Mouse (Mus musculus) adrenal gland, postnatal 4 days (tissue): ENCODE results near the gene Pkn1. TPM values are rescaled to one million over a fixed set of nuclear protein-coding genes. Genes with fewer than 3 reads are reported as not detected.

Experiments used
- DNase-seq, 2 experiments: peaks; one replicate each; pipeline ENCODE4 v3.0.0; 2021 to 2022; ENCODE audit warnings: low spot score in 2 of 2, mixed read lengths in 2 of 2
- long read RNA-seq, 2 experiments: library from polyadenylated mRNA; stranded (forward); transcript quantifications; one replicate each; pipeline ENCODE4 v2.0.0; 2021
- total RNA-seq, 2 experiments: library from RNA; stranded (reverse); gene quantifications; 2 replicates each; pipeline ENCODE4 v1.2.3; 2021

The Pkn1 gene
- 100 to 1,000 TPM; 115 to 120 TPM for total RNA-seq
- long read RNA-seq, experiment 1, full-length matches to known transcripts: 76 of 107 reads
- long read RNA-seq, experiment 1, partial matches to known transcripts: 15 of 107 reads
- long read RNA-seq, experiment 1, other reads (novel, unspliced or antisense): 16 of 107 reads
- long read RNA-seq, experiment 2, full-length matches to known transcripts: 109 of 176 reads
- long read RNA-seq, experiment 2, partial matches to known transcripts: 34 of 176 reads
- long read RNA-seq, experiment 2, other reads (novel, unspliced or antisense): 33 of 176 reads

DNA sequence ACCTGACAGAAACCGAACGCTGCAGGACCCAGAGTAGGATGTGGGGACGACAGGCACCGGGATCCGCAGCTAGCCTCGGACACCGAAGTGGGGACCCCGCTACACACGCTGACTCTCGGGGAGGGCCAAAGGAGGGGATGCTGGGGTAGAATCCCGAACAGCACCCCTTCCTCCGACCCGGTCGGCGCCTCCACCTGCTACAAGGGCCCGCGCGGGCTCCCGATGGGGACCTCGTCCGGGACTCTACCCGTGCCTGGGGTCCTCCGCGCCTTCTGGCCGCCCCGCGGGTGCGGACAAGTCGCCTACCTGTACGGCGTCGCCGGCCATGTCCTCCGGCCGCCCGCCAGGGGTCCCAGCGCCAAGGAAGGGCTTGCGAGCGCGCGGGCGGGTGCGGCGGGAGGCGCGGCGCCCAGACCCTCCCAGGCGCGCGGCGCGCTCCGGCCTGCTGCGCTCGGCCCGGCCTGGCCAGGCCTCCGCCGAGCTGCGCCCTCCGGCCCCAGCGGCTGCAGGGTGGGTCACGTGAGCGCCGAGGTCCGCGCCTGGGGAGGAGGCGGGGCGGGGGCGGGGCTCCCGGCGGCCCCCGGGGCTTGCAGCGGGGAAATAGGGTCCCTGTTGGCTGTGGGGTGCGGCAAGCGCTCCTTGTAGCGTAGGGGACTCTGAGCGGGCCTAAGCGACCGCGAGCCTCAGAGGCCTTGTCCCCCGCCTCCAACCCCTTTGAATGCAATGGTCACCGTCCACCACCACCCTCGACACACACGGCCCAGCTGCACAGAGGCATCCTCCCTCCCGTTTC is at the start of gene Pkn1:
Gene Pkn1, minus strand, starts transcription at position 519 of the 793 bp plus-strand sequence.
- DNase-seq: peak; percentile 60 to 74

DNA sequence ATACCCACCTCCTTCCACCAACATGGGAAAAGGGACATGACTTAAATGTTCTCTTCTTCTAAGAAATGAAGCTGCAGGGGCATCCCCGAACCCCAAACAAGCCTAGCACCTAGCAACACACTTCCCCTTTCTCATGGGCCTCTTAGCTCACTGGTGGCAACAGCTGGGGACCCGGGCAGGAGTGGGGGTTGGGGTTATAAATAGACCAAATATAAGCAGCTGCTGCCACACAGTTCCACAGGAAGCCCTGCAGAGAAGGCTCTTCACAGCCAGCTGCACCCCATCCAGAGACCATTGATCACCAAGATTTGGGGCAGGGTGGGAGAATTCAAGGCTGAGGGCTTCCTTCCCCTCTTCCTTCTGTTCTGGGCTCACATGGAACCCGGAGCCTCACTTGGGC is 49.7 kb upstream of the Pkn1 start:
- no peak for DNase-seq

DNA sequence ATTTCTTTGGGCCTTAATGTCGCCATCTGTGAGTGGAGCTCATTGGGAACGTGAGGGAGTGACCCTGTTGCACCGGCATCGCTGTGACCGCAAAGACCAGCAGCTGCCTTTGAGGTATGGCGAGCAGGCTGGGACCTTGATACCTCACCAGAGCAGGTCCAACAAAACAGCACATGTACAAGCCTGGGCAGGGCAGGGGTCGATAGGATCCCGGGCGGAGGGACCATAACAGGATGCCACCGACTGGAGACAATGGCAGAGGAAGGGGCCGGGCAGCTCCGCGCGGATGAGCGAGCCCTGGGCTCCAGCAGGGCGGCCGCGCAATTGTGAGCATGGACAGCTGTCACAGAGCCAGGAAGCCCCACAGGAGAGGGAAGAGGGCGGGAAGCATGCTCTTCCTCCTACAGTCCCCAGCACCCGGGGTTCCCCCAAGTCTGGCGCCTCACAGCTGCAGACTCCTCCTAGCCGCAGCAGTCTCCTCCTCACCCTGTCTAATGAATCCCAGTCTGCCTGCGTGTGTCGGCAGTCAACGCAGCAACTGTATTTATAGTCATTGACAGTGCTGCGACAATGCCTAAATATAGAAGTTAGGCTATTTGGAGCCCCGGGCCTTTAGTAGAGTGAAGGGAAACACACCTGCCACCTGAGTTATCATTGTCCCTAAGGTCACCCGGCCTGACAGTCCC is 48.8 kb upstream of the Pkn1 start:
- DNase-seq: no peak

DNA sequence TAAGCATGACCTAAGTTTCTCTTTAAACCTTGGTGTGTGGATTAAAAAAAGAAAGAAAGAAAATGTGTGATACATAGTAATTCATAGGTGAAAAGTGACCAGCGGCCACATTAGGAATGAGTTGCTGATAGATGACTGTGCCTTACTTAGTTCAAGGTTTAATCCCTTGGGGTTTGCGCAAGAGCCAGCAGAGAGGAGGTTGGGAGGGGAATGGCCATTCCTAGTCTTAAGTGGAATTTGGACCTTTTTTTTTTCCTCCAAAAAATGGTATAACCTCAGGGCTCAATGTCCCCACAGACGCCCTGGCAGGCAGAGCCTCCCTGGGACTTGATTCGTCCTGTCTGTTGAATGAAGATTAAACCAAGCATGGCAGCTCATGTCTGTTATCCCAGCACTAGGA is 45.1 kb upstream of the Pkn1 start:
- no peak for DNase-seq

DNA sequence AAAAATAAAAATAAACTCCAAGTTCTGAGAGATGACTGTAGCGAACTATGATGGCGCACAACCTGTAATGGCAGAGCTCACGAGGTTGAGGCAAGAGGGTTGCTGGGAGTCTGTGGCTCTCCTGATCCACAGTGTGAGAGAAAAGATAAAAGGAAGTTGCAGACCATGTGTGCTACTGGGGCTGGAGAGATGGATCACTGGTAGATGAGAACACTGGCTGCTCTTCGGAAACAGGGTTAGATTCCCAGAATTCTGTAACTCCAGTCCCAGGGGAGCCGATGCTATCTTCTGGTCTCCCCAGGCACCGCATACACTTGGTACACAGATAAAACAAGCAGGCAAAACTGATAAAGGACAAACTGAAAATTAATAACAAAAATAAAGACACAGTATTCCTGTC is 44.0 kb upstream of the Pkn1 start:
- no peak for DNase-seq

DNA sequence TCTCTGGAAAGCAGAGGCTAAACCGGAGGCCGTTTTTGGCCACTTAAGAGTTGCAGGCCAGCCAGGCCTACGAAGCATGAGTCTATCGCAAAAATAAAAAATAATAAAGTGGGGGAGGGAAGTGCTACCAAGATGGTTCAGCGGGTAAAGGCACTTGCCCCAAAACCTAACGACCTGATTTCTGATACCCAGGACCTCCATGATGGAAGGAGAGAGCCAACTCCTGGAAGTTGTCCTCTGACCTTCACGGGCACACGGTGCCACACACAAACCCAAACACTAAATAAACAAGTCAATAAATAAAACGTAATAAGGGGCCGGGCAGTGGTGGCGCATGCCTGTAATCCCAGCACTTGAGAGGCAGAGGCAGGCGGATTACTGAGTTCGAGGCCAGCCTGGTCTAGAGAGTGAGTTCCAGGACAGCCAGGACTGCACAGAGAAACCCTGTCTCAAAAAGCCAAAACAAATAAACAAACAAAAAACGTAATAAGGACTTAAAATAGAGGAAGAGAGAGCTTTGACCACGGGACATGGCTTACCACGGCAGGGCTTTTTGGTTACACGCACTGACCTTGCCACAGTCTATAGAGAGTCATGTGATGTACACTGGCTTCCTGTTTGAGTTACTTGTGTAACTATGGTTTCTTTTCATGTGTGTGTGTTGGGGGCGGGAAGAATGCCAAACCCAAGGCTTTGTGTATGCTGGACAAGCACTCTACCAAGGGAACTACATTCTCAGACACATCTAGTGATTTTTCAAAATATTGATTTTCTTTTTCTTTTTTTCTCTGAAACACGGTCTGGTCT is 43.1 kb upstream of the Pkn1 start:
- no peak for DNase-seq

DNA sequence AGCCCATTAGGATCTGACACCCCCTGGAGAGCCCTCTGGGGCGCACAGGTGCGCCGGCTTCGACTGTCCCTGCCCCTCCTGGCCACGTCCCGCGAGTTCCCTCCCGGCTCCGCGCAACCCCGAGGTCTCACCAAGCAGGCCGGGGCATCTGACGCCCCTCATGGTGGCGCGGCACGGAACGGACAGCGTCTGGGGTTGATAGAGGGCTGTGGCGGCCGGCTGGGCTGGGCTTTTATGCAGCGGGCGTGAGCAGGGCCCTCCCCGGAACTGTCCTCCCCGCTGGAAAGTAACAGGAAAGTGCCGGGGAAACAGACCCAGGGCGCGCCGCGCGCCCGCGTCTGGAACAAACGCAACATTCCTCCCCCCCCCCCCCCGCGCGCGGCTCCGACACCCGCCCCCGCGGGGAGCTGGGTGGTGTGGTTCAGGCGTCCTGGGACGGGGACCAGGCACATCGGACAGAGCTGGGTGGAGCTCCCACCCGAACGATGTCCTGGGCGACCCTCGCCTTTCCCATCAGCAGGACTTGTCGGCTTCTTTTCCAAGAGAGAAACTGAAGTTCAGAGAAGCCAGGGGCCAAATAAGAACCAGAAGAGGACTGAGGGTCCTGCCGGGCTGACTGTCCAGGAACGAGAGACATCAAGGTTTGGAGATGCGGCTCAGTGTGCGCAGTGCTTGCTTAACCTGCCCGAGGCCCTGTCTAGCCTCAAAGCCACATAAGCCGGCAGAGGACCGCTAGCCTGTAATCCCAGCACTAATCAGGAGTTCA is 42.2 kb upstream of the Pkn1 start, which contains the start of gene Adgre5:
Gene Adgre5, minus strand, starts transcription at position 351 of the 766 bp plus-strand sequence.
- DNase-seq: peak in 1 of 2 experiments; percentile 60

DNA sequence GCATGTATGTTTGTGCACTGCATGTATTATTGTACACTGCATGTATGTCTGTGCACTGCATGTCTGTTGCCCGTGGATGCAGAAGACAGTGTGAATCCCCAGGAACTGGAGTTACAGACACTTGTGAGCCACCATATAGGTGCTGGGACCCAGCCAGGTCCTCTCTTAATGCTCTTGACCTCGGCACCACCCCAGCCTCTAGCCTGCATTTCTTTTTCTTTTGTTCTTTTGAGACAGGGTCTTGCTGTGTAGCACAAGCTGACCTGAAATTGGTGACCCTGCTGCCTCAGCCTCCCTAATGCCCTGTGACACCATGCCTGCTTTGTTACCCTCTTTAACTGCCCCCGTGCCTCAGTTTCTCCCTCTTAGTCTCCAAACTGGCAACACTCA is 41.6 kb upstream of the Pkn1 start:
- no peak for DNase-seq

DNA sequence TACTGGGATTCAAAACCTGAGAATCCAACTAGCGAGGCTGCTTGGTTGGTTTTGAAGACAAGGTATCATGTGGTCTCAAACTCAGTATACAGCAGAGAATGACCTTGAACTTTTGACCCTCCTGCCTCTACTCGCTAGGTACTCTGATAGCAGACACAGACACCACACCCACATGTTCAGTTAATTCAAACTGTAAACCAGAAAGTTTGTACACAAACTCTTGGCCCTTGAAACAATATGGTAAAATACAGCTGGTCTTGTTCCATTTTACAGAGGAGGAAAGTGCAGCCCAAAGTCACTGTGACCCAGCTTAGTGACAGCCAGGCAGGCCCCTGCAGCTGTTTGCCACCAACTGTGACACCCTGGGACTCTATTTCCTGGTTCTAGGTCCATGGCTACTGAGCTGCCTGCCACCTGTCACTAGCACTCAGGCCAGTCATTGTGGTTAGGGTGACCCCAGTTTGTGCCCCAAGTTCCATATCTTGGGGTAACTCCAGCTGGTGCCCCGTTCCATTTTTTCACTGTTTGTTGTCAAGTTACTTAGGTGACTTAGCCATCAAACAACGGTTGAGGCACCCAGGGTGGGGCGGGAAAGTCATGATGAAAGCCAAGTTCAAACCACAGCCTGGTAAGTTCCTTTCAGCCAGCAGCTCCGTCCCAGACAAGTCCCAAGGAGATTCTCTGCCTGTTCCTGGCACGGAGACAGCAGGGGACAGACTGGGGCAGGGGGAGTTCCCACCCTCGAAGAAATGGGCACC is 40.9 kb upstream of the Pkn1 start:
- DNase-seq: no peak

DNA sequence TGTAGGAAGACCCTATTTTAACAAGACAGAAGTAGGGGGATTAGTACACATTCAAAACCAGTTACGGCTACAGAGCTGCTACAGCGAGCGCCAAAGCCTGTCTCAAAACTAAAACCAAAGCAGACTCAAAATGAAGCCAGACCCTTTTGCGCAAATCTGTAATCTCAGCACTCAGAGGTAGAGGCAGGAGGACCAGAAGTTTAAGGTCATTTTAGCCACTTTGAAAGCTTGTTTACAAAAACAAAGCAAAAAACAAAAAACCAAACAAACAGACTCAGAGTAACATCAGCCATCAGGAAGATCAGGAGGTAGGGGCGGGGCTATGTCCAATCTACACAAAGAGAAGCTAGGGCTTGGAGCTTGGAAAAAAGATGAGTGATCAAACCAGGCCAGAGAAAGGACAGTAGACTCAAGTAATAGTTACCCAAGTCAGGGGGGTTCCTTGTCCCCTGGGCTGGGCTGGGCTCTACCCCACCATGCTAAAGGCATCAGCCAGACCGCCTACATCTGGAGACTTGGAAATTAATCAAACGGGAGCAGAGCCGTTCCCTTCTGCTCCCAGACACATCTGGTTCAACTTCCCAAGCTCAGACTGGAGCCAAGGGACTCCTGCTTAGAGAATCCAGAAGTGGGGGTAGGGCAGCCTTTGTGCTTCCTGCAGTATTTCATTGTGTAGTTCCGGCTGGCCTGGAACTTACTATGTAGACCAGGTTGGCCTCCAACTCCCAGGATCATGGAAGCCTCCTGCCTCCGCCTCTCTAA is 40.2 kb upstream of the Pkn1 start:
- DNase-seq: no peak

DNA sequence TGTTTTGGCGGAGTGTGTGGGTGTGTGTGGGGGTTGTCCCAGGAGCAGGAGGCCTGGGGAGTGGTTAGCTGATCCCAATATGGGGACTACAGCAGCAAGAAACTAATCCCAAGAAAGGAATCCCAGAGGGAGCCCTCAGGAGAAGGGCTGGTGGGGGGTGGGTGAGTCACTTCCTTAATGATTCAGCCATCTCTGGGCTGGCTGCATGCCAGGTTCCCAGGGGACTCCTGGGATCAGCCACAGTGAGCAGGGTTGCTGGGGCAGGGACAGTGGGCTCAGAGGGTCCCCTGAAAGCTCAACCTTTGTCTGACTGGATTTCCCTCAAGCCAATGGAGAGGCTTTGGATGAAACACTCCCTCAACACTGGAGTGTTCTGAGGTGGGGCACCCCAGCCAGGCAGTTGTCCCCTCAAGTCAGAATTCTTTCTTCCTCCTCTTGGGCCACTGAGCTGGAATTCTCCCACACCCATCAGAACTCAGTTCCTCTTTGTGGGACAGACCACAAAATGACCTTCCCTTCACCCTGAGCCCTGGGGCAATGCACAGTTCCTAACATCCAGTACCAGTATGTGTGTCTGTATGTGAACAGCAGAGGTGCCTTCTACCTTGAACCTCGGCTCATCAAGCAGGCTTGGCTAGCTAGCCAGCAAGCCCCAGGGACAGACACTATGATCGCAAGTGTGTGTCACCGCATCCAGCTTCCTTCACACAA is 39.0 kb upstream of the Pkn1 start:
- no peak for DNase-seq

DNA sequence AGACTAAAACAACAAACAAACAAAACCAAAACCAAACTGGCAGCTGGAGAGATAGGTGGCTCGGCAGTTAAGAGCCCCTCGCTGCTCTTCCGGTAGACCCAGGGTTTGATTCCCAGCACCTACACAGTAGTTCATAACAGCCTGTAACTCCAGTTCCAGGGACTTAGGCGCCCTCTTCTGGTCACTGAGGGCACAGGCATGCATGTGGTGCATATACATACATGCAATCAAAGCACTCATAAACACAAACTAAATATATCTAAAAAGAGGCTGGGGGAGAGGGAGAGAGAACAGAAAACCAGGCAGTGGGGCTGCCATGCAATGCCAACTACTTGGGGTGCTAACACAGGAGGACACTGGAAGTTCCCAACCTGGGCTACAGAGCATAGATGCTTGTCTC is 38.4 kb upstream of the Pkn1 start:
- no peak for DNase-seq

DNA sequence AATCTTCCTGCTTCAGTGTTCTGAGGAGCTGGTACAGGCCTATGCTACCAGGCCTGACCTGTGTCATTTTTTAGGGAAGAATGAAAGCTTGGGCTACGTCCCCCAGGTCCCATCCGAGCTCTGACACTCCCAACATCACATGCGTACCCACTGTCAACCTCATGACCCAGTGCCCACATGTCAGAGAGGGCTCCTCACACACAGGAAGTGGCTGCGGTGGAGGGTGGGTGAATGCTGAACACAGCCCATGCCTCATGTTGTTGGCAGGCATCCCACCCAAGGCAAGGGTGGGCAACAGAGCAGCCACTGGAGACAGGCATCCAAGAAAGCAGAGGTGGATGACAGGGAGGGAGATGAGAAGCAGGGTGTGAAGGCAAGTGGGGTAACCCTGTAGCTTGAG is 37.7 kb upstream of the Pkn1 start:
- DNase-seq: no peak

DNA sequence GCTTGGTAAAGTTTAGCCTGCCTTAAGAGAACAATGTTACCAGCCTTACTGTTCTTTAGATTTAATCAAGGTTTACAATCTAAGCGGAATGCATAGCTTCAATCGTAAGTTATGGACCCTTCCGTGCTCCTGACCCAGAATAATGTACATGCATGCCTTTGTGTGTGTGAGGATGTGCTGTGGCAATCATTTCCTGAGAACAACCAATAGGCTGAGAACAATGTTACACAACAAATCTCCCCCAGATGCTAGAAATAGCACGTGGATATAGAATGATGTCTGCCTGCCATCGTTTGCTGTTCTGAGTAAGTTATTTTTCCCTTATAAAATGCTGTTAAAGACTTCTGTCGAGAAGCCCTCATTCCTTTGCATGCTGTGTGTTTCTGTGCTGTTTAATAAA is 33.9 kb upstream of the Pkn1 start:
- DNase-seq: no peak

DNA sequence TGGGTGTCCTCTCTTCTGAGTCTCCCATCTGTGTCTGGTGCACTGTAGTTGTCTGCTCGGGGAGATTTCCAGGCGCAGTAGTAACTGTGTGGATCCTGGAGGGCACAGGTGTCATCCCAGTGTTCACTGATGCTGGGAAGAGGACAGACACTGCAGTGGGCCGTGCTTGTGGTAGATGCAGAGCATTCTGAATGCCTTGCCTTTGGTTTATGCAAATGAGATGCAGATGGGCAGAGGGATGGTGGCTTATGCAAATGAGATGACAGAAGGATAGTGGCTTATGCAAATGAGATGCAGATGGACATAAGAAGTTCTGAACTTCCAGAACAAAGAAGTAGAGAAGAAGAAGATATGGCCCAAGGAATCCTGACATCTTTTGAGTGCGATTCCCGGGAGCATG is 32.9 kb upstream of the Pkn1 start:
- DNase-seq: no peak

DNA sequence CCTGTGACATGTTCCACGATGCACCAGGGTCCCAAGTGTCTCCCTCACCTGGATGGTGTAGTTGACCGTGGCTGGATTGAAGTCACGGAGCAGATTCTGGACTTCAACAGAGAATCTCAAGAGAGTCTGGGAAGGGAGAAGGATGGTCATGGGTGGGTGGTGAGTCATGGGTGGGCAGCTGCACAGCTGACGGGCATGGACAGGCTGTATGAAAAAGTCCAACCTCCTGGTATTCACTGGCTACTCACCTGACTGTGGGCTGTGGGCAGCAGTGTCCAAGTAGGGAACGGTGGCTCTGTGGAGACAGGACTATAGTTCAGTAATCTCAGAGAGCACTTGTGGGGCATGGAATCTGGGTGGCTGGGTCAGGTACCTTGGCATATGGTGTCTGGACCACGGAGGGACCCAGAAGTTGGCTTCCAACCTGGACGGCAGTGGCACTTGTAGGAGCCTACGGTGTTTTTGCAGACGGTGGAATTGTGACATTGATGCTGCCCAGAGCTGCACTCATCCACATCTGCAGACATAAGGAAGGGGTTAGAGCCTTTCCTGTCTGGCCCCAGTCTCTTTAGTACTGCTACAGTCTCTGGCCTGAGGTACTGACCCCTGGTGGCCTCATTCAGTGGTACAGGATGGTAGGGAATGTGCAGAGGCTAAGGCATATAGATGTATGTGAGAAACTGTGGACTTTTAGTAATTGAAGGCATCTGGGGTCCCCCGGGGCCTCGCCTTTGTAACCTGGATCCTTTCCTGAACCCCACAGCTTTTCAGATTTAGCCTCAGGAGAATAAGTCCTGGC is 30.2 kb upstream of the Pkn1 start:
- no peak for DNase-seq

DNA sequence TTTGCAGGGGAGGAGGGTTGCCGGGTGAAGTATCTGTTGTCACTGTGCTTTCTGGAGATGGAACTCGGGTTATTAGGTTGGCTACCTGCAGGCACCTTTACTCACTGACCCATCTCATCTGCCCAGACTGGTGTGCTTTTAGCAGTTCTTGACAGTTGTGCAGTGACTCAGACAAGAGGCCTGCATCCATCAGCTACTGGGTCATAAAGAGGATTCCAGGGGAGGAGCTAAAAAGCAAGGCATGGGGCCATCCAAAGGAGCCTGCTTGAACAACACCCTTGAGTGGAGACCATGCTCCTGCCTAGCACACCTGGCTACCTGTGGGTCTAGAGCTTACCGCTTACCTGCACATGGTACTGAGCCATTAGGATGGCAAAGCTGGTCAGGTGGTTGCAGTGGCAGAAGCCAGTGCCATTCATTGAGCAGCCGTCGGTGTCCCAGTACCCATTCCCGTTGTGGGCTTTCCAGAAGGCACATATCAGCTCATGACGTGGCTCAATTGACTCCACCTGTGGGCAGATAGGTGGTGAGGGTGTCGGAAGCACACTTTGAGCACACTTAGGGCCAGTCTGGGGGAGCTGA is 26.6 kb upstream of the Pkn1 start:
- no peak for DNase-seq
